Mouse (Mus musculus) neural tube, embryonic 15.5 days (tissue): ENCODE data around the gene Ppp2r5c. TPM values are rescaled to one million over a fixed set of nuclear protein-coding genes. Genes with fewer than 3 reads are reported as not detected.

ENCODE experiments used
- ATAC-seq: fragments of 200-750 bp; cut with Nextera tagmentation; 2 replicates; pipeline ENCODE4 v1.8.0; 2017; ENCODE audit warnings: mild to moderate bottlenecking, moderate TSS enrichment, moderate library complexity; ENCODE audit not compliant: low FRiP score
- H3K27ac ChIP-seq: fragments of 300-500 bp; sonication (generic); replicated peaks from 2 replicates; pipeline ENCODE4 v1.5.1; 2015; ENCODE audit warnings: mild to moderate bottlenecking, inconsistent platforms
- H3K27me3 ChIP-seq: fragments of 300-500 bp; sonication (generic); replicated peaks from 2 replicates; pipeline ENCODE4 v1.6.1; 2015; ENCODE audit warnings: inconsistent platforms
- H3K36me3 ChIP-seq: fragments of 300-500 bp; sonication (generic); 2 replicates; pipeline ENCODE4 v1.6.1; 2015; ENCODE audit warnings: inconsistent platforms
- H3K4me1 ChIP-seq: fragments of 300-500 bp; sonication (generic); 2 replicates; pipeline ENCODE4 v1.6.1; 2015; ENCODE audit warnings: inconsistent platforms
- H3K4me2 ChIP-seq: fragments of 300-500 bp; sonication (generic); 2 replicates; pipeline ENCODE4 v1.6.1; 2015; ENCODE audit warnings: inconsistent platforms, mild to moderate bottlenecking, moderate library complexity
- H3K4me3 ChIP-seq: fragments of 300-500 bp; sonication (generic); replicated peaks from 2 replicates; pipeline ENCODE4 v1.5.1; 2015; ENCODE audit warnings: mild to moderate bottlenecking, inconsistent platforms
- H3K9ac ChIP-seq: fragments of 300-500 bp; sonication (generic); replicated peaks from 2 replicates; pipeline ENCODE4 v1.6.1; 2015; ENCODE audit warnings: mild to moderate bottlenecking, inconsistent platforms
- H3K9me3 ChIP-seq: fragments of 300-500 bp; sonication (generic); replicated peaks from 2 replicates; pipeline ENCODE4 v1.6.1; 2016; ENCODE audit warnings: inconsistent platforms
- WGBS: fragments of 180-500 bp; shearing (Covaris S2); methylation state at CpG from one replicate; pipeline ENCODE4 v1.1.7; 2015; ENCODE audit warnings: mixed read lengths; 5-methylcytosine and 5-hydroxymethylcytosine counted together
- polyA plus RNA-seq: library from polyadenylated mRNA; unstranded; fragments of >200 nt; fragmentation: Nextera tagmentation; extraction: Ambion mirVana; gene quantifications from 2 replicates; pipeline ENCODE4 v1.2.1, GENCODE M21; 2015

The Ppp2r5c gene
- polyA plus RNA-seq, 1 experiment from 2014 or later: 149 TPM

GRCm38 (mm10) chr12:110549437-110550112, 102.7 kb downstream of the Ppp2r5c start:
- Histone ChIP-seq H3K4me2 (no peak overlapping the region), H3K9me3 (no peaks in the 10 kb centered on the region), H3K4me1 (no peaks in the 10 kb centered on the region), H3K27ac (no peak overlapping the region), H3K36me3 (peaks cover 67% of the 10 kb centered on the region), H3K27me3 (no peaks in the 10 kb centered on the region), H3K9ac (no peak overlapping the region), H3K4me3 (no peak overlapping the region)
- no peak for ATAC-seq
- WGBS: 90% methylated on average over 7 of the region's 7 CpGs

DNA sequence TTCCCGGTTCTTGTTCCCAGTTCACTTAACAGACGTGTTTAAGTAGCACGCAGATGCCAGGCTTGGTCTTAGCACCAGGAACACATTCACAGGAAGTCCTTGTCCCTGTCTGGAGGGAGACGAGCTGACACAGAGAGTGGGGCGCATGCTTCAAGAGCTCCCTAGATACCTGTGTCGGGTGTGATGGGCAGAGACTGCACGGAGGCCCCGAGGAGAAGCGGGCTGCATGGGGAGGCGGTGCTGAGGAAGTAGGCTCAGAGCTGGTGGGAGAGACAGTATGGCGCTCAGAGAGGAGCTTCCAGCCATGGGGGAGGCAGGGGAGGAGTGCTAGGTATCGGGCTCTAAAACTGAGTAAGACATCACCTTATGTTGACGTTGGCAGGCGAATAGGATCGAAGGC, 103.4 kb downstream of the Ppp2r5c start:
- Histone ChIP-seq H3K27ac (no peak overlapping the region), H3K27me3 (no peaks in the 10 kb centered on the region), H3K4me2 (no peak overlapping the region), H3K4me1 (no peaks in the 10 kb centered on the region), H3K36me3 (peaks cover 74% of the 10 kb centered on the region), H3K9me3 (no peaks in the 10 kb centered on the region), H3K9ac (no peak overlapping the region), H3K4me3 (no peak overlapping the region)
- 94% methylated on average over 15 of the region's 15 CpGs for WGBS
- ATAC-seq: no peak

DNA sequence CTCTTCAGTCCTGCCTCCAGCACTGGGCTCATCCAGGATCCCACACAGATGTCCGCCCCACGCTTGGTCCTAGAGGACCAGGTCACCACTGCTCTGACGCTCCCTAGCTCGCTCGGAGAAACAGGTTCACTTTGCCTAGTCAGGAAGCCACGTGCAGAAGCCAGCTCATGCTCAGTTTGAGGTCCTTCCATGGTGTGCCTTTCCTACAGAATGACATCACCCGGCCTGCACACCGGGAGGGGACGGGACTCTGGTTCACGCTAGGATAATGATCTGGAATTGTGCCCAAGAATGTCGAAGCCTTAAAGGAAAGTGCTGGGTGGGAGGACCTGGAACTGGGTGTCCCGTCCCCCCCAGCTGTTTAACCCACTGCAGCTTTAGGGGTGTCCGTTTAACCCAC, 105.2 kb downstream of the Ppp2r5c start:
- Histone ChIP-seq H3K9me3 (no peaks in the 10 kb centered on the region), H3K36me3 (peaks cover 75% of the 10 kb centered on the region), H3K9ac (no peak overlapping the region), H3K27ac (no peak overlapping the region), H3K4me2 (no peak overlapping the region), H3K4me1 (no peaks in the 10 kb centered on the region), H3K27me3 (no peaks in the 10 kb centered on the region), H3K4me3 (no peak overlapping the region)
- no peak for ATAC-seq
- 85% methylated on average over 13 of the region's 13 CpGs for WGBS

DNA sequence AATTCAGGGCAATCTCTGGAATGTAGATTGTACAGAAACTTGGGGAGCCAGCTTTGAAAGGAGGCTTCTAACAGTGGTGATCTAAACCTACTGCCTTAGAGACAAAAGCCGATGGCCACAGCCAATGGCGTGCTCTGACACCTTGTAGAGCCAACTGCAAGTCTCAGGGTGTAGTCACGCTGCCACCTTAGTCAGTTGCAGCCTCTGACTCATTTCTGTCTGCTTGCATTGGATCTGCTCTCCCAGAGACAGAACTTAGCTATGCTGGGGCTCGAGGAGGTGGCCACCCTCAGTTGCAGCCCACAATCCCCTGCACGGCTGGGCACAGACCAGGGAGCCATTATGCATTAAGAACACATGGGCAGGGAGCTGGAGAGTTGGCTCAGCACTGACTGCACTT, 106.4 kb downstream of the Ppp2r5c start:
- H3K4me3 ChIP-seq: no peak overlapping the region
- WGBS: 94% methylated on average over 5 of the region's 5 CpGs
- H3K36me3 ChIP-seq: peaks cover 79% of the 10 kb centered on the region
- no peak overlapping the region for H3K27ac ChIP-seq
- no peak for ATAC-seq
- no peaks in the 10 kb centered on the region for H3K4me1 ChIP-seq
- H3K9ac ChIP-seq: no peak overlapping the region
- H3K9me3 ChIP-seq: no peaks in the 10 kb centered on the region
- no peak overlapping the region for H3K4me2 ChIP-seq
- no peaks in the 10 kb centered on the region for H3K27me3 ChIP-seq

- ATAC-seq: no peak
- Histone ChIP-seq H3K27ac (no peak overlapping the region), H3K27me3 (no peaks in the 10 kb centered on the region), H3K9me3 (no peaks in the 10 kb centered on the region), H3K36me3 (peaks cover 94% of the 10 kb centered on the region), H3K4me2 (no peak overlapping the region), H3K9ac (no peak overlapping the region), H3K4me3 (no peak overlapping the region), H3K4me1 (no peaks in the 10 kb centered on the region)
- 91% methylated on average over 21 of the region's 21 CpGs for WGBS
These were observed 108.8 kb downstream of the Ppp2r5c start for GRCm38 (mm10) chr12:110555536-110556240.

GRCm38 (mm10) chr12:110556861-110557628, 110.1 kb downstream of the Ppp2r5c start:
- no peak overlapping the region for H3K4me2 ChIP-seq
- no peak for ATAC-seq
- H3K4me1 ChIP-seq: no peaks in the 10 kb centered on the region

GRCm38 (mm10) chr12:110558175-110558574, 111.3 kb downstream of the Ppp2r5c start:
- Histone ChIP-seq H3K9me3 (no peaks in the 10 kb centered on the region), H3K4me1 (no peaks in the 10 kb centered on the region), H3K9ac (no peak overlapping the region), H3K4me2 (no peak overlapping the region), H3K36me3 (peaks cover 90% of the 10 kb centered on the region), H3K27me3 (no peaks in the 10 kb centered on the region), H3K27ac (no peak overlapping the region), H3K4me3 (no peak overlapping the region)
- no peak for ATAC-seq
- WGBS: 98% methylated on average over 7 of the region's 7 CpGs

More at GRCm38 (mm10) chr12:110556861-110557628, 110.1 kb downstream of the Ppp2r5c start:
- Histone ChIP-seq H3K36me3 (peaks cover 96% of the 10 kb centered on the region), H3K27ac (no peak overlapping the region), H3K4me3 (no peak overlapping the region), H3K9me3 (no peaks in the 10 kb centered on the region), H3K27me3 (no peaks in the 10 kb centered on the region), H3K9ac (no peak overlapping the region)
- WGBS: 86% methylated on average over 18 of the region's 18 CpGs

- H3K4me2 ChIP-seq: no peak overlapping the region
- no peak overlapping the region for H3K4me3 ChIP-seq
- no peak overlapping the region for H3K9ac ChIP-seq
- ATAC-seq: no peak
- no peaks in the 10 kb centered on the region for H3K9me3 ChIP-seq
- H3K36me3 ChIP-seq: peaks cover 73% of the 10 kb centered on the region
- H3K27ac ChIP-seq: no peak overlapping the region
- no peaks in the 10 kb centered on the region for H3K27me3 ChIP-seq
- H3K4me1 ChIP-seq: no peaks in the 10 kb centered on the region
- WGBS: 94% methylated on average over 11 of the region's 11 CpGs
These were observed 116.5 kb downstream of the Ppp2r5c start for GRCm38 (mm10) chr12:110563383-110563782.

DNA sequence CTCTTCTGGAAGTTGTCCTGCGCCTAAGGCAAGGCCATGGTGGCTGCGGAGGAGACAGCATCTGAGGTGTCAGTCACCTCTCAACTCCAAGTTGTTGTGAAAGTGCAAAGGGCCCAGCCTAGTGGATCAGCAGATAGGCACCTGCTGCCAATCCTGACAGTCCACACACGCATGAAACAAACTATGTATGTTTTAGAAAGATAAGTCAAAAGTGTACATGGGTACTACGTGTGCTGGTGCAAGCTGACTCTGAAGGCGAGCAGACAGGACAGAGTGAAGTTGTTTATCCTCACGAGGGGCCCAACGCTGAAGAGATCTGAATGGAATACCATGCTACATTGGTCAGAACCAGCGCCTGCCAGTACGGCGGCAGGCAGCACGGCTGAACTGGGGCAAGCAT, 117.9 kb downstream of the Ppp2r5c start:
- Histone ChIP-seq H3K27ac (no peak overlapping the region), H3K9ac (no peak overlapping the region), H3K36me3 (peaks cover 73% of the 10 kb centered on the region), H3K9me3 (no peaks in the 10 kb centered on the region), H3K4me2 (no peak overlapping the region), H3K27me3 (no peaks in the 10 kb centered on the region), H3K4me3 (no peak overlapping the region), H3K4me1 (no peaks in the 10 kb centered on the region)
- ATAC-seq: no peak
- 97% methylated on average over 11 of the region's 11 CpGs for WGBS

- Histone ChIP-seq H3K27me3 (no peaks in the 10 kb centered on the region), H3K27ac (no peak overlapping the region), H3K4me3 (no peak overlapping the region), H3K36me3 (peaks cover 73% of the 10 kb centered on the region), H3K4me1 (no peaks in the 10 kb centered on the region), H3K9ac (no peak overlapping the region), H3K4me2 (no peak overlapping the region), H3K9me3 (no peaks in the 10 kb centered on the region)
- ATAC-seq: no peak
- 94% methylated on average over 9 of the region's 9 CpGs for WGBS
These were observed 119.4 kb downstream of the Ppp2r5c start for GRCm38 (mm10) chr12:110566366-110566765.

DNA sequence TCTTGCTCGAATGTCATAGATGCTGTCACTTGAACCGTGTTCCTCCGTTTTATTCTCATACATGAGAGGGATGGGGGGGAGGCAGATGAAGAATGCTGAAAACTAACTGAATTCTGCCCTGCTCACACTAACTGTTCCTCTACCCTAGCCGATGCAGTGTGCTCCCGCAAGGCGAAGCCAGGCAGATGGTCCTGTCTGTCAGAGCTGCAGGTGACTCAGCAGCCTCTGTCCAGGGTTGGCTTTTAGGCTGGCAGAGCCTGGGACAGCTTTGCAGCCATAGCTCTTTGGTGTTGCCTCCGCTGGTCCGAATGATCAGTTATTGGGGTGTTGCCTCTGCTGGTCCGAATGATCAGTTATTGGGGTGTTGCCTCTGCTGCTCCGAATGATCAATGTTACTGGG, 124.1 kb downstream of the Ppp2r5c start:
- no peak overlapping the region for H3K4me2 ChIP-seq
- H3K9ac ChIP-seq: no peak overlapping the region
- H3K4me1 ChIP-seq: no peaks in the 10 kb centered on the region
- no peak overlapping the region for H3K27ac ChIP-seq
- H3K36me3 ChIP-seq: peaks cover 69% of the 10 kb centered on the region
- 93% methylated on average over 10 of the region's 10 CpGs for WGBS
- no peak overlapping the region for H3K4me3 ChIP-seq
- ATAC-seq: no peak
- H3K9me3 ChIP-seq: no peaks in the 10 kb centered on the region
- H3K27me3 ChIP-seq: no peaks in the 10 kb centered on the region

DNA sequence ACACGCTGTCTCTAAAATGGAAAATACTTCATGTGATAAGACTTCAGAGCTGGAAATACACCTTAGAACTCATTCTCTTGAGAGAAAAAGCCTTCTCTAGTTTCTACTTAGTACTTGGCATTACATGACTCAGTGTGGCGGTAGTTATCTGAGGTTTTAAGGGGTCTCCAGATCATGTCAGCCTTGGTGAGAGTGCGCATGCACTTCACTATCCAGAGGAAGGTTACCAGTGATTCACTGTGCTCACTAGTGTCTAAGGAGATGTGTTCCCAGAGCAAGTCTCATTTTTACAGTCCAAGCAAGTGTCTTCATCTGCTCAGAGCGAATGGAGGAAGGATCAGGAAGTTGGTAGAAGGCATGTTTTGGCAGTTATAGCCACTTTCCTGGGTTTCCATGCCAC, 125.4 kb downstream of the Ppp2r5c start:
- H3K36me3 ChIP-seq: peaks cover 69% of the 10 kb centered on the region
- no peak overlapping the region for H3K4me3 ChIP-seq
- H3K27ac ChIP-seq: no peak overlapping the region
- no peak overlapping the region for H3K4me2 ChIP-seq
- H3K4me1 ChIP-seq: no peaks in the 10 kb centered on the region
- no peak for ATAC-seq
- H3K9me3 ChIP-seq: no peaks in the 10 kb centered on the region
- H3K27me3 ChIP-seq: no peaks in the 10 kb centered on the region
- 98% methylated on average over 4 of the region's 4 CpGs for WGBS
- no peak overlapping the region for H3K9ac ChIP-seq
